Mouse (Mus musculus): ENCODE measurements around the gene Sv2c.
"Not testable (repeated sequence)": the region's sequence is repeated elsewhere in the genome, so short reads cannot be mapped to it uniquely, and the experiment has no call there.

The Sv2c gene

DNA sequence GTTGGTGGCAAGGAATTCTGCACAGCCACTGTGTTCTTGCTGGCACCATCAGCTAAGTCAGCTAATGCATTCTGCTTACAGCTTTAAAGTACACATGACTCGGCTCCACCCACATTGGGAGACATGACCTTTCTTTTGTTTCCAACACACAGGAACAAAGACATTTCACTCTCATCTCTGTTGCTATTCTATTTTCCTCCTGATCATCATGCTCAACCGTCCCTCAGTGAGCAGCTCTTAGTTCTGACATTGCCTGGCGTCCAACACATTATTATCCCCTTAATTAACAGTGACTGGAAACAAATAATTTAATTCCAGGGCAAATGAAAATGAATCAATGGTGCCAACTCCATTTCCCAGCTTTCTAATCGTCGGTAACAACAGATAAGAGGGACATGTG lies 87.0 kb downstream of the Sv2c start:
- no peak for DNase-seq

DNA sequence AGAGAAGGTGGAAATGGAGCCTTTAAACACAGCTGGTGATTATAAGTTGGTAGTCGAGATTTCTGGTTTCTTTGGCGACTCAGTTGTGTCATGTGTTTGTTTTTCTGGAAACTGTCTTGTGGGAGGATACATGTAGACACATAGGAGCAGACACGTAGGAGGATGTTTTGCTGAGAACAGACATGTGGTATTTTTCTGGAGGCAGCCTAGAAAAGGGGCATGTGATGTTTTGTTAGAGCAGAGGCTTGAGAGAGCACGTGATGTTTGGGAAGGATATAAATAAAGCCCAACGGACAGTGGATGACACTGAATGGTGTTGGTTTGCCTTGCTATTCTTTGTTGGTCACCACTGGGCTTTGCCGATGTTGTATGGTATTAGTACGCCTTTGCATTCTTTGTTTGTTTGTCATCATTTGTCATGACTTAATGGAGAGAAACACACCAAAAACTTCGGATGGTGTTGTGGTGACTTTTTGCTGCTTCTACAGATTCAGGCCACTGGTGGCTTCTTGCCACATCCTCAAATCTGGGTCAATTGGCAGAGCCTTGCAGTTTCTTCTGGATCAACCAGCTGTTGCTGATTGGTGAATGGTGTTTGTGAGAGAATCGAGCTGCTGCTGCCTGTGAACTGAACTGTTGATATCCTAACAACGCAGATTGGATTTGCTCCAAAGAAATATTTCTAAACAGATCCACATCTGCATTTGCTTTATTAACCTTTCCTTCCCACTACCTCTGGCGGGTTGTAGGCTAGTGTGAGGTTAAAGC lies 91.9 kb downstream of the Sv2c start:
- no peak for DNase-seq

DNA sequence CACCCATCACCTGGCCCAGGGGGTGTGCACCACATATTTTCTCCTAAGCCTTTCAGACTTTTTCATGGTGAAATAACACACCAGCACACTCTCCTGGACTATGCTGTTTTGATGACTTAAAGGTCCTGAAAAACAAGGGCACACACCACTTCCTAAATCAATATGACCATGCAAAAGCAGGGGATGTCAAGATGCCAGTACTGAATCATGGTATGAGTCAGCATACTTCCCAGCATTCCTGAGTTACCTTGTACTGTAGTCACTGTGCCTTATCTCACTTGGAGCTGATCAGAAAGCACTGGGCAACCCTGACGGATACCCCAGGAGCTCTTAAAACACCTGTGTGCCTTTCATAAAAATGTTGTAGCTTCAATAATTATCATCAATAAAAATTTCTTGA lies 92.8 kb downstream of the Sv2c start:
- no peak for DNase-seq

DNA sequence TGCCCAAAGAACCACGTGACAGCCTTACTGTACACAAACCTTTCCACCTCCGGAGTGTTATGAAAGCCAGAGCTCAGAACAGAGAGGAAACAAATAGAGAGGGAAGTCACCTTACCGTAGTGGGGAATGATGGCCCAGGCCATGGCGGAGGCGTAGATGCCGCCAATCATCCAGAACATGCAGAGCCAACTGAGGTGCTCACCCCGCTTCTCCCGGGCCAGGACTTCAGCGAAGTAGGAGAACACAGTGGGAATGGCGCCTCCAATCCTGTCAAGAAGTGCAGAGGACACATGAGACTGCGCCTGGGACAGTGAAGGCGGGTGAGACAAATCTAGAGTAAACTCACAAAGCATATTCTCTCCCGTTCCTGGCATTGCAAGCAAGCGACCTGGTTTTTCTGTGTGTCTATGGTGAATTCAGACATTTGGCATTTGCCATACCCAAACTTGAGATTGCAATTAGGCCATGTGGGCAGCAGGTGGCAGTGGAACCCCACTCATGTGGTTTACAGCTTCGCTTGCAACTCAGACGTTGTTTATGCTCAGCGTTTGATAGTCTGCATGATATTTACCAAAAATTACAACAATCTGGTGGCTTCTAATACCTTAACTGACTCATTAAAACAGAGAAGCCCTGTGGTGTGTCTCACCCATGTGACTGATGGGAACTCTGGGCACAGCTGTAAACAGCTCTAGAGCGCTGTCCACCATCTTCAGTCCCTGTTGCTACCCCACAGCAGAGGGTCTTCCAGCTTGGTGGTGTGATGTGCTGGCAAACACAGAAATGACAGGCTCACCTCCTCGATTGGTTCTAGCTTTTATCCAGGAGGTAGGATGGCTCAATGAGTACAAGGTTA lies 101.8 kb downstream of the Sv2c start:
- DNase-seq, result peak; percentile 82 to 87

DNA sequence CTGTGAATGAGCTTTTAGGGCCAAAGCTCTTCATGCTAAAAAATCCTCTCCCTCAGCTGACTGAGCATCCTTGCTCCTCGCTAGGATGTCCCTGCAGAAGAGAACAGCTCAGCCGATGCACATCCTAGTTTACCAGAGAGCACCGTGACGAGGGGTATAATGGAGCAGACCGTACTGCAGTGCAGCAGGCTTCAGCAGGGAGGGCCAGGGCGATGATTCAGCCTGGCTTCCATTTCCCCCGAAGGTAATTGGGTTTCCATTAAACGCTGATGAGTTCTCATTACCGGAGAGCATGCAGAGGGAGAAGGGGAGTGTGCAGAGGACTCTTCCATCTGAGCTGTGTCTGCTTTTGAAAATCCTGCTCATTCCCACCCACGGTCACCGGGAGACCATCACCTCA lies 108.5 kb downstream of the Sv2c start:
- no peak for DNase-seq

DNA sequence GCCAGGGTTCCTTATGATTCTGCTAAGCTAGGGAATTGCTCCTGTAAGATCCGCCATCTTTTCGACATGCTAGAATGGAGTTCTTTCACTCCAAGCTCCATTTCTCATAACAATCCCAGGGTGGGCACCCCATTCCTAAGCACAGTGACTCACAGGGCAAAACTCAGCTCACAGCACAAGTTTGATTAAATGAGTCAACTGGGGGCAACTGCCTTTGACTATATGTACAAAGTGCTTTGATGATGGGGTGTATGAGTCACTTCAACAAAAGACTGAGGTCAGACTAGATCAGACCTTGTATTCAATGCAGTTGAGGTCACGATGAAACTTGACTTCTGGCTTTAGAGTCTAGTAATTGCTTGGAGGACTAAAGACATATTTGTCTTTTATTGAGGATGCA lies 116.9 kb downstream of the Sv2c start:
- DNase-seq, result no peak

DNA sequence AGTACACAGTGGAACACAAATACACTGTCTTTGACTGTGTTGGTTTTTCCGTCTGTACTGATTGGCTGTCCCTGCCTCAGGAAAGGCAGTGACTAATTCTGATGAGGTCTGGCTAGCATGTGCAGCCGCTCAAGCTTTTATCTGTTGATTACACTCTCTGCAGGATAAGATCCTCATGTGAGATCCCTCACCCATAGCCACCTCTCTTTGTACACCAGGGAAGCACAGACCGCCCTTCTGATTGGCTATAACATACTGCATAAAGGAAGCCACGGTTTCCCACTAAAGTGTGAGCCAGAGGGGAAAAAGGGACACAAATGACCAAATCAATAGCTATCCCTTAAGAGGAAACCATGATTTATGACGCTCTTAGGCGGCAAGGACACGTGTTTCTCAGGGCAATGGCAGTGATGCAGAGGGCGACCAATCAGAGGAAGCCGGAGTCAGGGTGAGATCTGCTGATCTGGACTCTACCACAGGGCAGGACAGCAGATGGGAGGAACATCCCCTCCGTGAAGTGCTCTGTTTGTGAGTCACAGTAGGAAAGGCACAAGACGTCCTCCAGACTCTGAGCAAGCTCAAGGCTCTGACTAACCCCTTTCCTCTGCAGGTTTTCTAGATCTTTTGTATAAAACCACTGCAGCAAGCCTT lies 121.4 kb downstream of the Sv2c start:
- peak in 1 of 2 experiments; percentile 10 for DNase-seq

DNA sequence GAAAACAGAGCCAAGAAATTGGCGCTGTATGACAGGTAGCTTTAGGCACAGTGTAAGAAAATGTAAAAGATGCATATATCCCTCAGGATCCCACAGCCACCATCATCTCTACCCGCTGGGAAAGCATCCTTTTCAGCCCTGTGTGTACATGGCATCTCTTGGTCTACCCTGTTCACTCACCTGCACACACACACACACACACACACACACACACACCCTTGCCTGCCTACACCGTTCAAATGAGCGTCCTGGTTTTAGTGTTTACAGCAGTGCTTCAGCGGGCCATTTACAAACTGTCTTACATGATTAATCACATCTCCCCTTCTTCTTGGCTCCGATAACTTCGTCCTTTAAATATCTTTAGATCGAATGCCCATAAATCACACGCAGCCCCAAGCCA lies 123.4 kb downstream of the Sv2c start:
- DNase-seq, result no peak

DNA sequence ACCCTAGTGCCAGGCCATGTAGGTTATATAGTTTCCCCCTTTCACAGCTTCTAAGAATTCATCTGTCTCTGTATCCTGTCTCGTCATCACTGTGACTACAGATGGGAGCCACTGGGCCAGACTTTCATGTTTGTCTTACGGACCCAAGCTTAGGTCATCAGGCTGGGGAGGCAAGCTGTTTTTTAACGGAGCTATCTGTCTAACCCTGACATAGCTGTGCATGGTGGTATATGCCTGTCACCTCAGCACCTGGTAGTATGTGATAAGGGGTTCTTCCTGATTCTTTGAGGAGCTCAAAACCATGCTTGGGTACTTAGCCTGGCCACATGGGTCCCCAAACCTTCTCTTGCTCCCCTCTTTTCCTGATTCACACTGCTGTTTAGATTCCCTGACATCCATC lies 124.2 kb downstream of the Sv2c start:
- DNase-seq, result no peak

DNA sequence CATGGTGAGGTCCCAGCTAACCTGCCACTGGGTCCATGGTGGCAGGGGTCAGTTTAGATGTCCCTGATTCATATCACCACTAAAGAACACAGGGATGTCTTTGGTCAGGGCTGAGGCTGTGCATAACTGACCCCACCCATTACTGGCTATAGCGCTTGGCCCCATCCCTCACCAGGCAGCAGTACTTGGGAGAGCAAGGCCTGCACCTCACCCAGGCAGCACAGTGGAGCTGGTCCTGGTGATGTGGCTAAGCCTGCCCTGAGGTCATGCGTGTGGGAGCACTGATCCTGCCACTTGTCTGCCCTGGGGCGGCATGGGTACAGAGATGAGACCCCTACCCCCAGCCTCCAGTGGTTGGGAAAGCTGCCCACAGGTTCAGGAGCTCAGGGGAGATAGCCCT lies 128.8 kb downstream of the Sv2c start:
- DNase-seq, result no peak

DNA sequence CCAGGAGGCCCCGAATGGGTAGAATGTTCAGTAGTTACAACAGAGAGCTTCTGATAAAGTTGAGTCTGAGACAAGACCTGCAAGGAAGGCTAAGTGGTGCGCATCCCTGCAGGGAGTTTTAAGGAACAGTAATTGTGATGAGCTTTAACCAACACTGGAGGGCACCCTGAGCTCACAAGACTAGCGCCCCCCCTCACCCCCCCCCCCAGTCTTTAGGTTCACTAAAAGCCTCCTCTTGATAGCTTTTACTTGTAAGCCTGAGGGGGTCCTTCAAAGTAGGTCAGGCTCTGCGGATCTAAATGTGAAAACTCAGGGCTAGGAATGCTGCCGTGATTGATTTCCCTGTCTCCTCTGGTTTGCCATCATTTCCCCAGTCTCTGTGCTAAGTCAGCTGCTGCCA lies 129.9 kb downstream of the Sv2c start:
- DNase-seq, result peak; percentile 18 to 25

DNA sequence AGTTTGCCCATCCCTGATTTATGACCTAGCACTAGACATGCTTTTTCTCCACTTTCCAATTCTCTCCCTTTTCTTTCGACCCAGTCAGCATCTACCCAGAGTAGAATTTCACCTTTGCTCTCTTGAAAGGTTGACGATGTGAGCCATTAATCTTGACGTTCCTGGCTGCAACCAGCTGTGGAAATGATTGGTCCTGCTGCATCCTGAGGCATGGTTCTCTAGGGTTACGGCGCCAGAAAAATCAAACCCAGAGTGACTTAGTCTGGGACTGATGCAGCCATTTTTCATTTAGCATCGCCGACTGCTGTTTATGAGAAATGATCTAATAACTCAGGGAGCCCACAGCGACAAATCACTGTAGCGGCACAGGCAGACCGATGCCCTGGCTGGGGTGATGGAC lies 133.0 kb downstream of the Sv2c start:
- DNase-seq, result no peak

DNA sequence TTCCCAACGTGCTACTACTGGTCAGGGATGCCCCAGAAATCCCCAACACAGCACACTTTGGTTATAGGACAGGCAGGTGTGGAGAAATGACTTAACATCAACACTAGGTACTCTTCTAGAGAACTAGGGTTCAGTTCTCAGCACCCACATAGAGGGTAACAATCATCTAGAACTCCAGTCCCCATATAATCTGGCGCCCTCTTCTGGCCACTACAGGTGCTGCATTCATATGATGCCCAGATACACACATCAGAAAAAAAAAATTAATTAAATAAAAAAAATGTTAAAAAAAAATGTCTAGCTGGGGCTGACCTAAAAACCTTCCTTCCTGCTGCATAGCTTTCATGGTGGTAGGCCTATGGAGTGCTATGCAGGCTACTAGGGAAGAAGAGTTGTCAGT lies 135.1 kb downstream of the Sv2c start:
- DNase-seq, result peak in 1 of 2 experiments; percentile 26

DNA sequence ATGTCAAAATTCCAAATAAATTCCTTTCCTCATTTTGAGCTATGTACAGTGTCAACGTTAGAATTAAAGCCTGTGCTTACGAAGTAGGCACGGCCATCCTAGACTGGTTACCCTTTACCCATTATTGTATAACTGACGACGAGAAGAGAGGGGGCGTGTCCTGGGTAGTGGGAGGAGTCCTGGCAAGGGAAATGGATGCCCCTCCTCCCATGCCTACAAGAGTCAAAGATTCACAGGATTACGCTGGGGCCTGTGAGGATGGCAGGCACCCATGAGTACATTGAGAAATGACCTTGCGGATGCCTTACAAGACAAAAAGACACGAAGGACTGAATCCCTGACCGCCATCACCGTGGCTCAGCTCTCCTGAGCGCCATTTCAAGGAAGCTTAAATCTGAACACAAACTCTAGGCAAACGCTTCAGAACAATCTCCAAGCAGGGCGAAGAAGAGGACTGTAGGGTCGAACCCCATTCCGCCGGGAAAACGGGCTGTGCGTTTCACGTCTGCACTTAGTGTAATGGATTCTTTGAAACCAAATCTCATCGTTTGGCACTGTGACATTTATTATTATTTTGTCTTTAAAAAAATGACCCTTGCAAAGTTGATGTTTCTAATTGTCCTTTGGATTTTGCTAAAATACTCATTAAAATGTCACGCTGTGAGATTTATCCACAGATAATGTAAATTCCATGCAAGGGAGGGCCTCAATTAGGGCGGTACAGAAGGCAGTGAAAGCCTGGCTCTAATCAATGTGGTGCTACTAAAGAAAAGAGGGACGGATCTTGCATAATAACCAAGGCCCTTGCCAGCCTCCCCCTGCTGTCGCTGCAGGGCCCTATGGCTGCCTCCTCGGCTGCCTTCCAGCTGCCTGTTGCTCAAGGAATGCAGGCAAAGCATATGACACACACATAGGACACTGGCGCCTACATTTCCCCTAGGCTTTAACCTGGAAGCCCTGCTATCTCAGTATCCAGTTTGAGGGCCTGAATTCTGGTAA lies 137.4 kb downstream of the Sv2c start:
- DNase-seq, result peak; percentile 85 to 88

DNA sequence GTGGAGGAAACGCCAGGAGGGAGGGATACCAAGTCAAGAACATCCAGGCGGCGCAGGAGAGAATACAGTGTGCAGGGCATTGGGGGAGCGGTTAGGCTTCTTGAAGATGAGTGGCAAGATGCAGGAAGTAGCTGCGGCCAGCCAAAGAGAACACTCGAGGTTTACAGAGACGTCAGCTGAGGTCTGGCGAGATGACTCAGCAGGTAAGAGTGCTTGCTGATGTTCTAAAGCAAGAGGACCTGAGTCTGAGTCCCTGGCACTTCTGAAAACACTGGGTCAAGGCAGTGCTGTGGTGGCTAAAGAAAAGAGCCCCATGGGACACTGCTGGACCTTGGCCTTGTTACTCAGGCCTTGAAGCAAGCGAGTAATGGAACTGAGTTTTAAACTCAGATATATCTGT lies 144.2 kb downstream of the Sv2c start:
- DNase-seq, result no peak

DNA sequence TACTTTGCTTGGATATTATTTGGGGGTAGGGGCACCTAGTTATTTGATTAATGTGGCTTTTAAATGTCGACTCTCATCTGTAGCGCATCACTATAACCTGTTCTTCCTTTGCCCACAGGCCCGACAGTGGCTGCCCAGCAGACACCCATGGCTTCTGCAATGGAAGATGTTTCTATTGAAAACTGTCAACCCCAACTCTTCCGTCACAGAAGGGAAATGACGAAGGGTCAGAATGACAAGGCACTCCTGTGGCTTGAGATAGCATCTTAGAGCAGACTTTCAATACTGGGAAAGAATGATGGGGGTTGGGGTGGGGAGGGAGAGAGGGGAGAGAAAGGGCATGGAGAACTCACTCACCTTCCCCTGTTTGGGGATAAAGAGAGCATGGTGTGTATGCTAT lies 145.2 kb downstream of the Sv2c start:
- no peak for DNase-seq

DNA sequence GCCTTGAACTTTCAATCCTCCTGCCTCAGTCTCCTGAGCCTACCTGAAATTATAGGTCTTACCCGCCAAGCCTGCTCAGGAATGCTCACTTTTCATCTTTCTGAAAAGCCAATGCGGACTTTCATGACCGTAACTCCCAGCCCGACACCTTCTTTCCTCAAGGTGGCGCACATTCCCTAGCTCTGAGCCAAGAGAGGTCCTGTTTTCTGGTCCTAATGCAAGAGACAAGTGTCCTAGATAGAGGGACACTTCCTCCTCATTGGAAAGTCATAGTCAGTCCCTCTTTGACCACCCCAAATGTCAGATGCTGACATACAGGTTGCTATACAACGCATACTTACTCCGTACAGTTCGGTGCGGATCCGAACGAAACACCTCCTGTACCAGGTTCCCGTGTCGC lies 146.0 kb downstream of the Sv2c start:
- peak; percentile 59 to 63 for DNase-seq

DNA sequence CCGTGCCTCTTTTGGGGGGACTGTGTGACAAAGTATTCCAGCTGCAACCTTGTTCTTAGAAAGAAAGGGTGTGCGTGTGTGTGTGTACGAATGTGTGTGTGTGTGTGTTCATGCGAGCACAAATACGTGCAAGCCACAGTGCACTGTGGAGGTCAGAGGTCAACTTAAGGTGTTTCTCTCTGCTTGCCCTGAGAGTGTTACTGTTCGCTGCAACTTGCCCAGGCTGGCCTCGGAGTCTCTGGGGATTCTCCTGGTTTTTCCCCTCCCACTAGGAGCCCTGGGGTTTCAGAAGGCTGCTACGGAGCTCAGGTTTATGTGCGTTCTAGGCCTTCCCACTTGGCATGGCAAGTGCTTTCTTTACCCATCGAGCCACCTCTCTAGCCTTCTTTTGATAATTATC lies 157.2 kb downstream of the Sv2c start:
- DNase-seq, result no peak

DNA sequence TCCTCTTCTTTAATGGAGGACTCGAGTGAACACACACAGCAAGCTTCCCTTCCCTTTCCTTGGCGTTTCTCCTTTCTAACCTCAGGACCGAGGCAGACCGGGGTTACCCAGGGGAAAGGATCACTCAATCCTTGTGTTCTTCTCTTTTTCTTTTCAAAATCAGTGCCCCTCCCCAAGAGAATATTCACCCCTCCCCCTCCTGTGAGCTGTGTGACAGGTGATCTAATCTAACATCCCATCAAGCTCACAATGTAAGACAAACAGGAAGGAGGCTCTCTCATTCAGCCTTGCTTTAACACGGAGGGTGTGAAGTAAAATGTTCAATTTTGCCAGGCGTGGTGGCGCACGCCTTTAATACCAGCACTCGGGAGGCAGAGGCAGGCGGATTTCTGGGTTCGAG lies 158.3 kb downstream of the Sv2c start:
- no peak for DNase-seq

DNA sequence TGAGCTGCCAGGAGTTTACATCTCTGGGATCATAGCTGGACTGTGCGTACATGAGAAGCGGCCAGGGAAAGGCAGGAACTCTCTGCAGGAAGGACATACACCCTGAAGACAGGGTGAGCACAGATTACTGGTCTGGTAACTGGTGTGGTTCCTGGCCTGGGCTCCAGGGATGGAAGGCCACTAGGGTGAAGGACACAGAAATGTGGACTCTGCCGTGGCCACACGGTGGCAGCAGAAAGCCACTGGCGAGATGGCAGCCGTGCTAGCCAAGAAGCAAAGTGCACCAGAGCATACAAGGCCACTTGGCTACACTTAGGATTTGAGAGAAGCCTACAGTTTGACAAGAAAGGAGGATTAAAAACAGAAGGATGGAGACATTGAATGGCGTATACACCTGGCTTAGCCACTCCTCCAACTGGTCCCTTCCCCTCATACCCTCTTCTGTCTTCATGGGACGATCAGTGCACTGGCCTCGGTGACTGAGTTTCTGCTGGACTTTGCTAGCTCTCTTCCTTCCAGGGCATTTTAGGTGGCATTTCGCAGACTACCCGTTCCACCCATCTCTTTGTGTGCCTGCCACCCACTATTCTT lies 158.9 kb downstream of the Sv2c start:
- peak; percentile 92 to 93 for DNase-seq

DNA sequence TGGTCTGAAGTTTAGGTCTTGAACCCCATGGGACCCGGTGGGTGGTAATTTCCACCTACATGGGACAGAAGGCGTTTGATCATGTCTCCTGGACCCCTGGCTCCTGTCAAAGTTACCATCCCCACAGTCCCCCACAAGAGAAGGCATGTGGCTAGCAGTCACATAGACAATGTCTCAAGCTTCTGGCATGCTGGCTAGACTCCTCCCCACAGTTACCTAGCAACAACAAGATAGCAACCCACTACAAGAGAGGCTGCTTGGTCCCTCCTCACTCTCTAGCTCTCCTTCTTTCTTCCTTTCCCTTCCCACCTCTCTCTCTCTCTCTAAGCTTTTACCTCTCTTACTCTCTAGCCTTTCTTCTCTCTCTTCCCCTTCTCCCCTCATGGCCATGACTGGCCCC lies 164.3 kb downstream of the Sv2c start:
- not testable (repeated sequence) for DNase-seq

DNA sequence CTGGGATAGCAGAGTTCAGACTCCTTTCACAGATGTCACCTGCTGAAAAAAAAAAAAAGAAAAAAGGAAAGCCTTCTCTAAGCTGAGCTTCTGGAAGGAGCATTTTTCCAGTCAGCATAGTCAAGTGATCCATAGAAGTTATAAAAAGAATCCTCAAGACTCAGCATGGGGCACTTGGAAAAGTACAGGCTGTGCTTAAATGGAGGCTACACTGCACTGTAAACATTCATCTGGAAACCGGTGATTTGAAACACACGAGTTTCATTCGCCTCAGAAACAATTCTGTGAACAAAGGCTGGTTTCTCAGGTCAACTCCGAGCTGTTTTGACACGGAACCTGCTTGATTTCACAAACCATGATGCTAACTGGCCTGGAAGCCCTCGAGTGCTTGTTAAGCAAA lies 165.6 kb downstream of the Sv2c start:
- no peak for DNase-seq

Data from cerebellum, postnatal 14 days (tissue).